Mouse (Mus musculus) layer of hippocampus, adult 11-12 months (tissue): ENCODE results near the gene Selenov.
A peak's percentile ranks its signal among the peaks of the same experiment; 100 is the strongest.
"Not testable (repeated sequence)": the region's sequence is repeated elsewhere in the genome, so short reads cannot be mapped to it uniquely, and the experiment has no call there.

ENCODE experiments used
- DNase-seq: peaks from one replicate; pipeline ENCODE4 v3.0.0; 2022; ENCODE audit warnings: low spot score

Gene Selenov

GRCm38 (mm10) chr7:28294481-28294880 is 3.5 kb upstream of the Selenov start:
- peak; percentile 45 for DNase-seq

DNA sequence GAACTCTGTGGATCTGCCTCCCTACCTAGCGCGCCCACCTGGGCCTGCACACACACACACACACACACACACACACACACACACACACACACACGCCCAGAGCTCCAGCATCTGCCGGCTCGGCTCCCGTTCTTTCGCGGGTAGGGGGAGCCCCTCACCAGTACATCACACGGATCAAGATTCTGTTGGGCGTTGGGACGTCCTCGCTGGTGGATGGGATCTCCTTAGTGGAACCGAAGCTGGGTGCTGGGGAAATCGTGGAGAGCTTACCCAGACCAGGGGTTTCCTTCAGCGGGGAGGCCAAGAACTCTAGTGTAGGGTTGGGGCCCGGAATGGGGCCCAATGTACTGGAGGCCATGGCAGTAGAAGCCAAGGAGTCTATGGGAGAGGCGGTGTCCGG is 821 bp downstream of the Selenov start:
- no peak for DNase-seq

DNA sequence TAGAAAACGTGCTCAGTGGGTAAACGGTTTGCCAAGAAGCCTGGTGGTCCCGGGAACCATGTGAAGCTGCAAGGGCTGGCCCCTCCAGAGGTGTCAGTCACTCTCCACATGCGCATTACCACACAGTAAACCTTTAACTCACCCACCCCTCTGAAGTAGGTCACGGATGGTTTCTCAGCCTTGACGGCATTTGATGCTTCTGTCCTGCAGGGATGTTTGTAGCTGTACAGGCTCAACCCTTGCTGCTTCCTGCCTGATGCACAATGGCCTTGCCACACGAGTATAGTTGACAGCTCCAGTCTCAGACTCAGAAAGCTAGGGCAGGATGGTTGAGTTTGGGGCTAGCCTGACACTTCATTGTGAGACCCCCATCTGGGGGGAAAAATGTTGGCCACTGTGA is 10.4 kb downstream of the Selenov start:
- DNase-seq: no peak

GRCm38 (mm10) chr7:28278279-28278652 is 12.7 kb downstream of the Selenov start:
- no peak for DNase-seq

DNA sequence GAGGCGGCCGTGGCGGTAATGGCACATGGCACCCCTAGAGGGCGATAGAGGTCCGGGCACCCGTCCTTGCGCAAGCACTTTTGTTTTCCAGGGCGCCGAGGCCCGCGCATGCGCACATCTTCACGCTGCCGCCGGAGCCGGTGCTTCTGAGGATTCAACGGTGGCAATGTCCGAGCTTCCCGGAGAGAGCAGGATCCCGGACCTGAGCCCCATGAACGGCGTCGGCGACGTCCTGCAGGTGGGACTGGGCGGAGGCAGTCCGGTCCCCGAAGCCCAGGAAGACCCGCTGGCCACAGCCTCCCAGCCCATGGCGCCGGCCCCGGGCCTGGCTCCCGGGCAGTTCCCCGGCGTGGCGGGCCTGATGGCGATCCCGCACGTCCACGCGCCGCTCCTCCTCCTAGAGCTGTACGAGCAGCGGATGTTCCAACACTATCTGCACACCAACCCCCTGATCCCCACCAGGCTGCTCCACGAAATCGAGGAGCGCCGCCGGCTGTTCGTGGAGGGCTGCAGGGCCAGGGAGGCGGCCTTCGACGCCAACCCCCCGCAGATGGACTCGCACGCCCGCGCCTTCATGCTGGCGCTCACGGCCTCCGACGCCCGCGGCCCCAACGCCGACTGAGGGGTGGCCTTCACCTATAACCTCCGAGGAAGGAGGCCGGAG is 13.2 kb downstream of the Selenov start, which contains the start of gene Eid2b:
TSS of gene Eid2b (plus strand) at position 125 of the 664 bp plus-strand sequence.
- peak; percentile 95 for DNase-seq

GRCm38 (mm10) chr7:28277237-28277614 is 13.8 kb downstream of the Selenov start:
- DNase-seq: no peak

GRCm38 (mm10) chr7:28271761-28272160 is 19.2 kb downstream of the Selenov start:
- DNase-seq: no peak

- no peak for DNase-seq
Observed at GRCm38 (mm10) chr7:28269355-28269754, 21.6 kb downstream of the Selenov start.

GRCm38 (mm10) chr7:28268576-28268975 is 22.4 kb downstream of the Selenov start:
- DNase-seq: no peak

DNA sequence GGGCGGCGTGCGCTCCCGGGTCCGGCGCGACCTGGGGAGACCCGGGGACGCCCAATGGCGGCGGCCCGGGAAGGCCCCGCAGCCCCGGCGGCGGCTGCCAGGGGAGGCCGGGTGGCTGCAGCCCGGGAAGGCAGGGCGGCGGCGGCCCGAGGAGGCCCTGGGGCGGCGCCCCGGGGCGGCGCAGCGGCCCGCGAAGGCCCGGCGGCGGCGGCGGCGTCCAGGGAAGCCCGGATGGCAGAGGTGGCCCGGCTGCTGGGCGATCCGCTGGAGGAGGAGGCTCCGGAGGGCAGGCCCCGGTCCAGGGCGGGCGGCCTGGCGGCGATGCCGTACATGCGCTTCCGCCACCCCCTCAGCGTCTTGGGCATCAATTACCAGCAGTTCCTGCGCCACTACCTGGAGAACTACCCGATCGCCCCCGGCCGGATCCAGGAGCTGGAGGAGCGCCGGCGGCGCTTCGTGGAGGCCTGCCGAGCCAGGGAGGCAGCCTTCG is 22.9 kb downstream of the Selenov start:
- peak; percentile 27 for DNase-seq

GRCm38 (mm10) chr7:28267129-28268041 is 23.6 kb downstream of the Selenov start, which contains the start of gene Eid2:
Gene Eid2 (plus strand): TSS chr7:28267881.
- DNase-seq: peak; percentile 86

DNA sequence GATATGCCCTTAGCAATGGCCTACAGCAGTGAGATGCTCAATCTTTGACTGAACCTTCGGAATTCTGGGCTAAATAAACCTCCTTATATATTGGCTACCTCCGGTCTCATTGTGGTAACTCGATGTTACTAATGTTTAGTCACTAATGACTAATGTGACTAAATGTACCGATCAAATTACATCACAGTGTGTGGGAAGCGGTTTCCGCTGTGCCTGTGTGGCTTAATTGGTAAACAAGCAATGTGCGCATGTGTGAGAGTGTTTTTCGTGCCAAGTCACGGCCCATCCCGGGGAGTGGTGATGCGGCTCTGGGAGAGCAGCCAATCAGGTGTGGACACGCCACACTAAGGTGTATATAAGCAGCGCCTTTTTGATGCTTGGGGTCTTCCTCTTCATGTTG is 25.6 kb downstream of the Selenov start:
- no peak for DNase-seq

DNA sequence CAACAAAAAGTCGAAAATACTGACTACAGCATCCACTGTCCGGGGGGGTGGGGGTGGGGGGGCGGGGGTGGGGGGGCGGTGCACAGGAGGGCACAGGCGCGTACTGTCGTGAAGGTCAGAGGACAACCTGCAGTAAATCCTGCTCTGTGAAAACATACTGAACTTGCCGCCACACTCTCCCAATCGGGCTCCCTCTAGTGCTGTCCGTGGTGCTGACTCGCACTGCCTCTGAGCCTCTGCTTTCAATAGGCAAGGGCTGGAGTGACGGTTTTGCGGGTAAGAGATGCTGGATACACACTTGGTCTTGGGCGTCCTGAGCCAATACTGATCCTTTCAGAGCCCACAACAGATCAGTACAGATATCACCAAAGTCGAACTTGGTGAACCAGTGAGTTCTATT is 27.2 kb downstream of the Selenov start:
- peak; percentile 19 for DNase-seq

DNA sequence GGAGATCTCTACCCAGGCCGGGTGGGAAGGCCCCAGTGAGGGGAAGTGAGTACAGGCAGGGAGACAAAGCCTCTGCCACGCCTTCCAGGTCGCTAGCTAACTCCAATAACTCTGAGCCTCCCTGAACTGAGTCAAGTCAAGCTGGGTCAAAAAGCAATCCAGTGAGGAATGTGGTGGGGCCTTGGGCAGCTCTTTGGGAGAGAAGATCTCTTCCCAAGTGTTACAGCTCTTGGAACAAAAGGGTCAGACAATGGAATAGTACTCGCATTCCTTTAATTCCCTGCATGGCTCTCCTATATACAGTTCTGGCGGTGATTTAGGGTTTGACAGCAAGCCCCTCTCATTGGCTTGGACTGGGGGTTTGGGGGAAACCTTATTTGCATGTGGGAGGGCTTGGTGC is 28.1 kb downstream of the Selenov start:
- DNase-seq: no peak

DNA sequence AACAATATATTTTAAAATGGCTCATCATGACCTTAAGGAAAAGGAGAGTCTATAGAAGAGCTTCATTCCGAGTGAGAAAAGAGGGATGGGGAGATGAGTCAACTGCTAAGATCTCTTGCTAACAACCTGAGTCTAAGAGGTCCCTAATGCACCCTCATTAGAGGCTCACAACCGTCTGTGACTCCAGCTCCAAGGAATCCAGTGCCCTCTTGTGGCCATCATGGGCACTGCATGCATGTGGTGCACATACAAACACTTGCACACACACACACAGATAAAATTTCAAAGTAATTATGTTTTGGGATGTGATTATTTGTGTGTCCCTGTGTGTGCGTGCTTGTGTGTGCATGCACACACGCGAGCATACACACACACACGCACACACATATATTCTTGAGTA is 35.5 kb downstream of the Selenov start:
- no peak for DNase-seq

GRCm38 (mm10) chr7:28254591-28254990 is 36.4 kb downstream of the Selenov start:
- no peak for DNase-seq

DNA sequence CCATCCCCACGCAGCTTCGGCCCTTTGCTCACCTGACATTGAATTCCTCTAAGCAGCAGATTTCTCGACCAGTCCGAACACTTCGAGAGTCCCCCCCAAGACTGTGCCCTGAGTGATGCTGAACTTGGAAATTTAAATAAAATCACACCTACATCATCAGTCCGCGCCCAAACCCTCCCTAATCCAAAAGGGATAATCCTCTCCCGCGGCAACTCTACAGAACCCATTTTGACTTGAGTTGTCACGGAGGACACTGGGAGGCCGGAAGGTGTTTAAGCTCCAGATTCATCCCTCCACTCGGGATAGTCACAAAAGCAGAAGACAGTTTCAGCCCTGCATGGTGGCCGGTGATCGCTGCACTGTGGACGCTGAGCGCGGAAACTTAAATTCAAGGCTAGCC is 39.0 kb downstream of the Selenov start:
- DNase-seq: no peak

GRCm38 (mm10) chr7:28248957-28249356 is 42.0 kb downstream of the Selenov start:
- DNase-seq: no peak

GRCm38 (mm10) chr7:28243943-28244342 is 47.0 kb downstream of the Selenov start:
- DNase-seq: not testable (repeated sequence)
